Mouse (Mus musculus) adrenal gland, adult (tissue): Measurements from ENCODE around the gene Tbc1d25.

Experiments used
- DNase-seq, 2 experiments: peaks; one replicate each; pipeline ENCODE4 v3.0.0; 2022 to 2023; ENCODE audit warnings: low spot score in 1 of 2; ENCODE audit not compliant: inconsistent age in 2 of 2

Gene Tbc1d25

GRCm38 (mm10) chrX:8175504-8176385, at the start of gene Tbc1d25:
Tbc1d25 (minus strand) TSS chrX:8176181.
- peak; percentile 89 to 95 for DNase-seq

- no peak for DNase-seq
Observed at GRCm38 (mm10) chrX:8223473-8223872, 47.5 kb upstream of the Tbc1d25 start.

GRCm38 (mm10) chrX:8222678-8223421, 46.9 kb upstream of the Tbc1d25 start:
- DNase-seq: peak in 1 of 2 experiments; percentile 29

- no peak for DNase-seq
Observed at GRCm38 (mm10) chrX:8222296-8222677, 46.3 kb upstream of the Tbc1d25 start.

GRCm38 (mm10) chrX:8219651-8220050, 43.7 kb upstream of the Tbc1d25 start:
- DNase-seq: no peak

- DNase-seq: no peak
Observed at GRCm38 (mm10) chrX:8218114-8218513, 42.1 kb upstream of the Tbc1d25 start.

- no peak for DNase-seq
Observed at GRCm38 (mm10) chrX:8217383-8217782, 41.4 kb upstream of the Tbc1d25 start.

GRCm38 (mm10) chrX:8211490-8212207, 35.7 kb upstream of the Tbc1d25 start:
- no peak for DNase-seq

- DNase-seq: no peak
Observed at GRCm38 (mm10) chrX:8209720-8210119, 33.7 kb upstream of the Tbc1d25 start.

- no peak for DNase-seq
Observed at GRCm38 (mm10) chrX:8207224-8207623, 31.2 kb upstream of the Tbc1d25 start.

GRCm38 (mm10) chrX:8206694-8207197, 30.8 kb upstream of the Tbc1d25 start:
- DNase-seq: no peak

- DNase-seq: peak; percentile 87 to 93
Observed at GRCm38 (mm10) chrX:8206015-8206693, 30.2 kb upstream of the Tbc1d25 start, which contains the start of gene Porcn. Porcn (minus strand) TSS chrX:8206525.

- no peak for DNase-seq
Observed at GRCm38 (mm10) chrX:8205551-8205950, 29.6 kb upstream of the Tbc1d25 start.

GRCm38 (mm10) chrX:8205088-8205487, 29.1 kb upstream of the Tbc1d25 start:
- no peak for DNase-seq

- DNase-seq: no peak
Observed at GRCm38 (mm10) chrX:8204076-8204475, 28.1 kb upstream of the Tbc1d25 start.

GRCm38 (mm10) chrX:8203105-8203504, 27.1 kb upstream of the Tbc1d25 start:
- no peak for DNase-seq

GRCm38 (mm10) chrX:8193419-8193723, 17.4 kb upstream of the Tbc1d25 start, which contains the start of gene Ebp:
Ebp (minus strand) TSS chrX:8193512.
- peak in 1 of 2 experiments; percentile 27 for DNase-seq

- DNase-seq: peak; percentile 85 to 93
Observed at GRCm38 (mm10) chrX:8192640-8193418, 16.8 kb upstream of the Tbc1d25 start.

GRCm38 (mm10) chrX:8192126-8192639, 16.2 kb upstream of the Tbc1d25 start:
- DNase-seq: no peak
